Mouse (Mus musculus): ENCODE measurements around the gene Lrrfip1.

DNA sequence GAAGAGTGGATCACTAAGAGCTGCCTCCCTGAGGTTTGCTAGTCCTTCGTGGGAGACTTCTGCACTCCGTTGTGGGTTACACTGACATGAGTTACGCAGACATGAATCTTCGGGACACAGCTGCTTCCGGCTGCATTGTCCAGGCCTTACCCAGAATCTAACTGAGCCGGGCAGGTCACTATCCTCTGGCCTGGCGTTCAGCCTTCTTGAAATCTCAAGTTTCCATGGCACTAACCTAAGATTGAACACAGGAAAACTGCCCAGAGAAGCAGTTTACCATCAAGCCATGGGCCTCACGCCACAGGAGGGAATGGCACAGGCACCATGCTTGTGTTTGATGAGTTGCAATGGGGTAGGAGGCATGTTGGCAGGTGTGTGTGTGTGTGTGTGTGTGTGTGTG, 85.8 kb downstream of the Lrrfip1 start:
- TF ChIP-seq EP300 (optimal IDR thresholded peaks at IDR 0.05): no peak
- TF ChIP-seq CTCF (IDR thresholded peaks at IDR 0.05; ENCODE audit: low read depth): no peak

Data from stomach, postnatal 0 days (tissue).